Mouse (Mus musculus): ENCODE data around the gene Pstpip1. TPM values are rescaled to one million over a fixed set of nuclear protein-coding genes. Genes with fewer than 3 reads are reported as not detected.

Pstpip1 gene
- total RNA-seq, 2 experiments from 2014 or later: 0.89 to 1.0 TPM

GRCm38 (mm10) chr9:56151745-56152481 is 62.2 kb downstream of the Pstpip1 start:
- DNase-seq: peak; percentile 20 to 51

- DNase-seq: no peak
Observed at GRCm38 (mm10) chr9:56152482-56153007, 62.8 kb downstream of the Pstpip1 start.

GRCm38 (mm10) chr9:56154572-56154971 is 64.8 kb downstream of the Pstpip1 start:
- DNase-seq: no peak

GRCm38 (mm10) chr9:56158077-56158476 is 68.3 kb downstream of the Pstpip1 start:
- no peak for DNase-seq

- no peak for DNase-seq
Observed at GRCm38 (mm10) chr9:56159456-56159855, 69.7 kb downstream of the Pstpip1 start.

GRCm38 (mm10) chr9:56160341-56161141 is 70.8 kb downstream of the Pstpip1 start:
- peak; percentile 91 to 92 for DNase-seq

- DNase-seq: no peak
Observed at GRCm38 (mm10) chr9:56165377-56165776, 75.6 kb downstream of the Pstpip1 start, which contains the start of gene Tspan3. Gene Tspan3, minus strand, starts transcription at chr9:56165477.

GRCm38 (mm10) chr9:56166161-56166560 is 76.4 kb downstream of the Pstpip1 start:
- no peak for DNase-seq

- DNase-seq: no peak
Observed at GRCm38 (mm10) chr9:56167690-56168089, 77.9 kb downstream of the Pstpip1 start.

GRCm38 (mm10) chr9:56175316-56175715 is 85.6 kb downstream of the Pstpip1 start:
- DNase-seq: no peak

GRCm38 (mm10) chr9:56177354-56177753 is 87.6 kb downstream of the Pstpip1 start:
- DNase-seq: peak; percentile 24 to 35

Other genes with a start within 250 kb of the Pstpip1 start
- gene Scaper, start 151.8 kb upstream of the Pstpip1 start, total RNA-seq (2021): 10 to 100 TPM in 1 of 2 experiments, 1 to 10 TPM in 1; 9.9 to 12.4 TPM
- gene 4930563M21Rik, start 79.4 kb upstream of the Pstpip1 start, total RNA-seq (2021): not detected
- gene Rcn2, start 48.1 kb upstream of the Pstpip1 start, total RNA-seq (2021): 10 to 100 TPM; 38.9 to 39.8 TPM
- gene Tspan3, start 75.5 kb downstream of the Pstpip1 start, total RNA-seq (2021): 100 to 1,000 TPM; 111 to 117 TPM

All from adrenal gland, postnatal 36 days (tissue).